Mouse (Mus musculus): Measurements from ENCODE around the gene Dglucy.

DNA sequence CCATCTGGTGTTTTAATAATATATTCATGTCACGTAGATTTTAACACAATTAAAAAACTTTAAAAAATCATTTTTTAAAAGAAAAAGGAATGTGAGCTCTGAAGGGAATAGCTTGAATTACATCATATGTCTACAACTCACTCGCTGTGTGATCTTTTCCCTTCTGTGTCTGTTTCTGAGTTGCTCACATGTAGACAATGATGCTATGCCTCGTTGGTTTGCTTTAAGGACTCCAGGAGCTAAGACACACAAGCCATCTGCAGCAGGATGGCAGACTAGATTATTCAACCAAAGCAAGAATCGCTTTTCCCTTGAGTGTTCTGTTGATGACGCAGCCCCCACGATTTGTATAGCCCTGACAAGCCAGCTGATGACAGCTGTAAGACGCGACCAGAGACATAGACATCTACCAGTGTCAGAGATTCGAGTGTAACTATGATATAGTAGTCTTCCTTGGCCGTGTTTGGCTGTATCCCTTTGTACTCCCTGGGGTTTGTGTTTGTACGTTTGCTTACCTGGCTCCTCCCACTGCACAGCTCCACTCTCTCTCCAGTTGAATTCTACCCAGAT is 86.7 kb downstream of the Dglucy start:
- TF ChIP-seq CTCF (conservative IDR thresholded peaks at IDR 0.05; ENCODE audit: low read length): no peak
- no peak for TF ChIP-seq POU5F1 (IDR thresholded peaks at IDR 0.05; ENCODE audit: borderline replicate concordance, low read length)
